Mouse (Mus musculus): Measurements from ENCODE around the gene Flt3. TPM values are rescaled to one million over a fixed set of nuclear protein-coding genes. Genes with fewer than 3 reads are reported as not detected.

The Flt3 gene
- polyA plus RNA-seq, 1 experiment from 2014 or later, result 0.35 TPM

DNA sequence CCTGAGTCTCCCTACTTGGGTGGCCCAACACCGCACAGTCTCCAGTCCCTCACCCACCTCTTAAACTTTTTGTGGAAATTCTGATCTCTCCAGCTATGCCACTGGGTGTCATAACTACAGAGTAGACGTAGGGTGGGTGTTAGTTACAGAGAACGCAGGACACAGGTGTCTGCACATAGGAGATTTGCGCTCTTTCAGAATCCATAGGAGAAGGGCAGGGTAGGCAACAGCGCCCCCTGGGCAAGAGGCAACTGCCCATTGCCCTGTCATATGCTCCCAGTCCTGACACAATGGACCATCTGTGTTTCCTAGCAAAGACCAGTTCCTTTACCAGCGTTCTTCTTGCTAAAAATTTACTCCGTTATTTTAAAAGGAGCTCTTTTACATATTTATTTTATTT lies 82.3 kb downstream of the Flt3 start:
- H3K4me1 ChIP-seq, result no peaks in the 10 kb centered on the region
- peaks cover 74% of the 10 kb centered on the region for H3K27me3 ChIP-seq (replicated peaks)
- no peaks in the 10 kb centered on the region for H3K9me3 ChIP-seq
- H3K36me3 ChIP-seq, result no peaks in the 10 kb centered on the region
- no peak overlapping the region for H3K9ac ChIP-seq
- 31% methylated on average over 7 of the region's 7 CpGs for WGBS
- H3K4me2 ChIP-seq, result no peak overlapping the region
- no peak for ATAC-seq (ENCODE audit: insufficient read depth, low FRiP score, low read depth)
- no peak overlapping the region for H3K4me3 ChIP-seq (replicated peaks)
- H3K27ac ChIP-seq, result no peak overlapping the region

DNA sequence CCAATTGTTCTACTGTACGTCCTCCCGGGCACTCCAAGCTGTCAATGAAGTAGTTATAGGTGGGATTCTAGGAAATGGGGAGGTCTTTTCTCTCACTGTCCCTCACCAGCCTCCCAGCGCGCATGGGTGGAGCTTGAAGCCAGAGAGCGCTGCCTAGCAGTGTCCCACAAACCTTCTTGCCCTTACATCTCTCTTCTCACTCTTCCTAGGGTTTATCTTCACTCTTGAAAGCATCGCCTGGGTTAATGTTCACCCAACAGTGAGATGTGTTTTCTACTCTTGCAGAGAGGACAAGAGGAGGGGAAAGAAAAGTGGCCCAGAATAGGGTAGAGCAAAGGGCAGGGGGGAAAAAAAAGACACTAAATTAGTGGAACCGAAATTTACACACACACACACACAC lies 83.0 kb downstream of the Flt3 start:
- ATAC-seq (ENCODE audit: insufficient read depth, low FRiP score, low read depth), result no peak
- Histone ChIP-seq H3K9ac (no peak overlapping the region), H3K4me3 (replicated peaks) (no peak overlapping the region), H3K4me1 (no peaks in the 10 kb centered on the region), H3K27ac (no peak overlapping the region), H3K36me3 (no peaks in the 10 kb centered on the region), H3K4me2 (no peak overlapping the region), H3K9me3 (no peaks in the 10 kb centered on the region), H3K27me3 (replicated peaks) (peaks cover 75% of the 10 kb centered on the region)
- 6% methylated on average over 7 of the region's 7 CpGs for WGBS

DNA sequence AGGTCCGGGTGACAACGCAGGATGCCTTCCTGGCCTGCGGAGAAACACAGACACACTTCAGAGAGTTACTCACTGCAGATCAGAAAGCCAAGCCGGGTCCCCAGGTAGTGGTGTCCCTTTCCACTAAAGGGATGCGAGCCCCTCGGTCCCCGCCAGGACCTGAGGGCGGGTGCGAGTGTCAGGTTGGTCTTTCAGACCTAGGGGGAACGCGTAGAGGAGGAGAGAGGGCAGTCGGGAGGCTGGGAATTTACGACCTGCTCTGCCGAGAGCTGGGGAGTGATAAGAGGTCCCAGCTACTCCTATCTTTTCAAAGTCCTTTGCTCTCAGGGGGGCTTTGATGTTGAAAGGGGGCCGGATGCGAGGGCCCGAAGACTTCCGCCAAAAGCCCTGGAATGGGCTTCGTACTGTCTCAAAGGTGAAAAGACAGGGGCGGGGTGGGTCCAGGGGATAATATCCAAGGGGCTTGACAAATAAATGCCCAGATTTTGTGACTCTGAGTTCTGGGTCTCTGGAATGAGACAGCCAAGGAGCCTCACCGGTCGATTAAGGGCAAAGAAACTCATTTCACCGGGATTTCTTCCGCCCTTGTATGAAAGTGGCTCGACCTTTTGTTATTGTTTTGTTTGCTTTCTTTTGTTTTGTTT lies 84.7 kb downstream of the Flt3 start:
- 1% methylated on average over 25 of the region's 25 CpGs for WGBS
- Histone ChIP-seq H3K27me3 (replicated peaks) (peaks cover 87% of the 10 kb centered on the region), H3K36me3 (no peaks in the 10 kb centered on the region), H3K9ac (no peak overlapping the region), H3K9me3 (no peaks in the 10 kb centered on the region), H3K4me3 (replicated peaks) (peak overlapping the region; percentile 17), H3K4me1 (no peaks in the 10 kb centered on the region), H3K27ac (no peak overlapping the region), H3K4me2 (peak overlapping the region; percentile 23)
- no peak for ATAC-seq (ENCODE audit: insufficient read depth, low FRiP score, low read depth)

DNA sequence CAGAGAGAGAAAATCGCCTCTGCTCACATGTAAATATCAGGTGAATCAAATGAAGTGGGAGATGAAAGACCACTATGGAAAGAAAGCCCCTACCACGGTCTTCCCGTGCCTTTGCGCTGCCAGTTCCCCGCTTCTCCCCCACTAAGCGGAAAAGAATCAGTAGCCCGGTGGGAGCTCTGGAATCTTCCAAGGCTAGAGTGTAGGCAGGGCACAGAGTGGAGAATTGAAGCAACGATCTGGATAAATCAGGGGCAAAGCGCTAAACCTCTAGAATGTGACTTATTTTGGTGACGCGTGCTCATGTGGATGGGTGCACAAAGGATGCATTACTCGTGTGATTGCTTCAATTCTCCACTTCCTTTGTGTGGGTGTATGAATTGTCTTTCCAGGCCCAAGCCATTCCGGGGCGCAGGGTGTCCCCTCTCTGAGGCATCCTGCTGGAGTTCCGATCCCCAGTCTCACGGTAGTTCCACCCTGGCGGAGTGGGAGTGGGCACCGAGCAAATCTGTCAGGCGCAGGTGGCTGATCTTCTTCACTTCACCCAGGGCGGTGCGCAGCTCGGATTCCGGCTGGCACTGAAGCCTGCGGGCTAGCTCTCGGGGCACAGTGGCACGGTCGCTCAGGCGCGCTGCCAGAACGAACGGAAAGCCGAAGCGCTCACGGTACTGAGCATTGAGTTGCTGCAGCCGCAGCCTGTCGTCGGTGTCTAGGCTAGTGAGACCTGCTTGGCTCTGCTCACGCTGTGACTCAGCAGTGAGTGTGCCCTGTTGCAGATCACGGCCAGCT lies 85.5 kb downstream of the Flt3 start:
- Histone ChIP-seq H3K27me3 (replicated peaks) (peaks cover 92% of the 10 kb centered on the region), H3K36me3 (no peaks in the 10 kb centered on the region), H3K4me2 (peak overlapping the region; percentile 23), H3K4me1 (no peaks in the 10 kb centered on the region), H3K4me3 (replicated peaks) (peak overlapping the region; percentile 17), H3K9me3 (no peaks in the 10 kb centered on the region), H3K27ac (no peak overlapping the region), H3K9ac (no peak overlapping the region)
- ATAC-seq (ENCODE audit: insufficient read depth, low FRiP score, low read depth), result no peak
- 2% methylated on average over 39 of the region's 39 CpGs for WGBS

DNA sequence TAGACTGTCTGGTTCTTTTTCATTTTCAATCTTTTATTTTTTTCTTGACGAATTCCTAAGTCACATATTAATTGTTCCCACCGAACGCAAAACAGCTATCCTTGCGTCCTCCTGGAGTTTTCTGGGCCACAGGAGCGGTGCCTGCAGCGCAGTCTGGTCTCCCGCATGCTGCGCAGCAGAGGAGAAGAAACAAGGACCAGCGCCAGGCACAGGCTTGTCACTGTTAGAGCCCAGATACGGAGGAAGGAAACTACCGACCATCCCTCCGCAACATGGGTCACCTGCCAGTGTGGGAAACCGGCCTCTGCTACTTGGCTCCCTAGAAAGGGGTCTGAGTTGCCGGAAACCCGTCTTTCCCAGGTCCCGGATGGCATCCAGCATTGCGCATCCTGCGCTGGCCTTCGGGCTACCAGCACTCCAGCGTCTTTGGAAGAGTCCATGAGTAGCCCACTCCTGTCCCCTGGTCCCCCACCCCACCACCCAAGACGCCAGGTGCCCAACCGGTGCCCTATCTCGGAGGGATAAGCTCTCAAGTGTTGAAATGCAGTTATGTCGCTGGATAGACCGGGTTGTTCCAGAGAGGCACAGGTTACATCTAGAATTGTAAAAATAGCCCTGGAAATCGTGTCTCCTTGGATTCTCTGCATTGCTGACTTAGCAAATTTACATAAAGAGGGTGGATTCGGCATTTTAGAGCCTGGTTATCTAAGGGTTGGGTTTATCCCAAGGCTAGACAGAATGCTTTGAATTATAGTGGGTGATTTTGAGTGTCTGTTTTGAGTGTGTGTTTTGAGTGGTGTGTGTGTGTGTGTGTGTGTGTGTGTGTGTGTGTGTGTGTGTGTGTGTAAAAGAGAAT lies 87.2 kb downstream of the Flt3 start:
- Histone ChIP-seq H3K9me3 (no peaks in the 10 kb centered on the region), H3K27ac (no peak overlapping the region), H3K27me3 (replicated peaks) (peaks cover 97% of the 10 kb centered on the region), H3K36me3 (no peaks in the 10 kb centered on the region), H3K4me2 (no peak overlapping the region), H3K9ac (no peak overlapping the region), H3K4me1 (no peaks in the 10 kb centered on the region), H3K4me3 (replicated peaks) (no peak overlapping the region)
- WGBS, result 1% methylated on average over 27 of the region's 27 CpGs
- no peak for ATAC-seq (ENCODE audit: insufficient read depth, low FRiP score, low read depth)

DNA sequence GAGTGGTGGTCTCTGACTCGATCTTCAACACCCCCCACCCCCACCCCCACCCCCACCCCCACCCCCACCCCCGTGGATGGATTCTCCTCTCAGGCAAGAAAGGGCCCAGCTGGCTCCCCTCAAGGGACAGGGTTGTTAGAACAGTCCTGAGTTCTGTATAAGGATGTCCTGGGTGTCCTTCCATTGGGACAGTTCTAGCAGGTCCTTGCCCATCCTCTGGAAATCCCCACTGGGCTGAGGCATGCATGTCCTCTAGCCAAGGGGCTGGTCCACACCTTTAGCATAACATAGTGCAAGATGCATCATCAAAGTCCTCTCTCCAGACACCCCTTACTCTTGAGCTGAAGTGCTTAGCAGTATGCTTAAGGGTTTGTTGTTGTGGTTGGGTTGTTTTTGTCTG lies 90.5 kb downstream of the Flt3 start:
- no peak overlapping the region for H3K4me3 ChIP-seq (replicated peaks)
- no peak for ATAC-seq (ENCODE audit: insufficient read depth, low FRiP score, low read depth)
- H3K4me2 ChIP-seq, result no peak overlapping the region
- H3K36me3 ChIP-seq, result no peaks in the 10 kb centered on the region
- peaks cover 17% of the 10 kb centered on the region for H3K4me1 ChIP-seq
- WGBS, result 5% methylated on average over 2 of the region's 2 CpGs
- H3K9ac ChIP-seq, result no peak overlapping the region
- H3K9me3 ChIP-seq, result no peaks in the 10 kb centered on the region
- no peak overlapping the region for H3K27ac ChIP-seq
- peaks cover 95% of the 10 kb centered on the region for H3K27me3 ChIP-seq (replicated peaks)

DNA sequence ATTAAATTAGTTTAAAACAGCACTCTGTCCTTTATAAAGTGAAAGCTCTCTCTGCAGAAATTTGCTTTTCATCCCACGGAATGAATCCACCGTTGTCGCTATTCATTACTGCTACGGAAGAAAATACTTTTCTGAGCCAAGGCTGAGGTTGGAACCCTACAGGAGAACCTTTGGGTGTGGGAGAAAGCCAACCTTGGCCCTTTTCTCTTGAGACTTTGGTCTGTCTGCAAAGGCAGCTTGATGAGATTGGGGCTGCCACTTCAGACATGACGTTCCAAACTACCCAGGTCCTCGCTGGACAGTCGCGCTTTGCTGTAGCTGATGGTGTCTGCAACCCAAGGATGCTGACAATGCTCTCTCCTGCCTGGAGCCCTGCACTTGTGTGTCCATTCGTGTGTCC lies 91.8 kb downstream of the Flt3 start:
- Histone ChIP-seq H3K4me2 (no peak overlapping the region), H3K4me3 (replicated peaks) (no peak overlapping the region)

DNA sequence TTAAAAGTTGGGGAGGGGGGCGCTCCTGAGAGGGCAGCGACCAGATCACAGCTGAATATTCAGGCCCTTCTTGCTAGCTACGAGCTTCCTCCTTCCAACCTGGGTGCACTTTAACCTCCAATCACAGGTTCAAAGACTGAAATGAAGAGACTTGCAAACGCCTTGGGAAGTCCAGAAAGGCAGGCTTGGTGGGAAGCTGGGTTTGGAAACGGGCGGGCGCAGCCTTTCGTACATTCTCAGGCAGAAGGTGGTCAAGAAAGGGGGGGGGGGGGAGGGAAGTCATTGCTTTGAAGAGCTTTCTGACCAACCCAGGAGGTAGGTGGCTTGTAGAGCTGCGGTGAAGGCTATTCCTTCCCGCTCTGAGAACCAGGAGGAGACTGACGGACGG lies 92.9 kb downstream of the Flt3 start:
- Histone ChIP-seq H3K4me1 (peaks cover 19% of the 10 kb centered on the region), H3K27ac (no peak overlapping the region), H3K36me3 (no peaks in the 10 kb centered on the region), H3K27me3 (replicated peaks) (peaks cover 96% of the 10 kb centered on the region), H3K4me3 (replicated peaks) (peak overlapping the region; percentile 36; the same call in 1 of the 2 replicates), H3K4me2 (no peak overlapping the region), H3K9me3 (no peaks in the 10 kb centered on the region), H3K9ac (no peak overlapping the region)
- WGBS, result under 1% methylated on average over 12 of the region's 12 CpGs
- 0 out of 2 replicates have a peak, but pooled peaks have one; percentile 14 for ATAC-seq (ENCODE audit: insufficient read depth, low FRiP score, low read depth)

More for the DNA sequence above, 91.8 kb downstream of the Flt3 start:
- H3K9ac ChIP-seq, result no peak overlapping the region
- no peak overlapping the region for H3K27ac ChIP-seq
- peaks cover 96% of the 10 kb centered on the region for H3K27me3 ChIP-seq (replicated peaks)
- ATAC-seq (ENCODE audit: insufficient read depth, low FRiP score, low read depth), result no peak
- H3K4me1 ChIP-seq, result peaks cover 19% of the 10 kb centered on the region
- 12% methylated on average over 9 of the region's 9 CpGs for WGBS
- no peaks in the 10 kb centered on the region for H3K9me3 ChIP-seq
- no peaks in the 10 kb centered on the region for H3K36me3 ChIP-seq

DNA sequence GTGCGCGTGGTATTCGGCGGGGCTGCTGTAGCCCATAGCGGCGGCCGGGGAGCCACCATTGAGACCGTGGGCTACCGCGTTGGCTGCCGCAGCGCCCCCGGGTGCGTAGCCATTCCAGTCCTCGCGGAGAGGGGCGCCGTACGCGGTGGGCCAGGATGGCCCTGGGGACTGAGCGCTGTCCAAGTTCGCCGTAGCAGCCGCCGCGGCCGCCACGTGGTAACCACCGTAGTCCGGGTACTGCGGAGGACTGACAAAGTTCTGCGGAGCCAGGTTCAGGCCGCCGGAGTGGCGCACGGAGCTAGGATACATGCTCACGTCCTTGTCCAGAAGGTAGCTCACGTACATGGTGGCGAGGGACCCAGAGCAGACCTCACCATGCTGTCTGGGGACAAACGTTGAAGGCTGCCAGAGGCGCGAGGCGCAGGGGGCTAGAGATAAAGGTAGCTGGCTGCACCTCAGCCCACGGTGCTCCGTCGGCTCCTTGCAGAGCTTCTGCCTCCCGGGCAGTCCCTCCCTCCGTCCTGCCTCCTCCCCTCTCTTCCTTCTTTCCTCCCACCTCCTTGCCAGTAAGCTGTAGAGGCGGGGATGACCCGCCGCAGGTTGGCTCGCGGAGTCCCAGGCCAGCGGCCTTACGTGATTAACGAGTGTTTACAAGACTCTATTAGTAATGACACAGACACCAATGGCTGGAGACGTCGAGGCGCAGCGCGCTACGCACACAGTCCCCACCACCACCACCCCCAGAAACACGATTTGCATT lies 93.5 kb downstream of the Flt3 start, which contains the start of gene Cdx2:
Gene Cdx2 (minus strand): TSS at position 633 of the 760 bp plus-strand sequence.
- under 1% methylated on average over 61 of the region's 63 CpGs for WGBS
- peak; percentile 40; the same call in 1 of the 2 replicates for ATAC-seq (ENCODE audit: insufficient read depth, low FRiP score, low read depth)
- peaks cover 97% of the 10 kb centered on the region for H3K27me3 ChIP-seq (replicated peaks)
- H3K4me1 ChIP-seq, result peaks cover 19% of the 10 kb centered on the region
- peak within 1 kb of the TSS; percentile 11; the same call in 1 of the 2 replicates for H3K27ac ChIP-seq
- no peak within 1 kb of the TSS for H3K9ac ChIP-seq
- H3K9me3 ChIP-seq, result no peaks in the 10 kb centered on the region
- H3K4me2 ChIP-seq, result peak within 1 kb of the TSS; percentile 40
- H3K4me3 ChIP-seq (replicated peaks), result peak within 1 kb of the TSS; percentile 36
- no peaks in the 10 kb centered on the region for H3K36me3 ChIP-seq

DNA sequence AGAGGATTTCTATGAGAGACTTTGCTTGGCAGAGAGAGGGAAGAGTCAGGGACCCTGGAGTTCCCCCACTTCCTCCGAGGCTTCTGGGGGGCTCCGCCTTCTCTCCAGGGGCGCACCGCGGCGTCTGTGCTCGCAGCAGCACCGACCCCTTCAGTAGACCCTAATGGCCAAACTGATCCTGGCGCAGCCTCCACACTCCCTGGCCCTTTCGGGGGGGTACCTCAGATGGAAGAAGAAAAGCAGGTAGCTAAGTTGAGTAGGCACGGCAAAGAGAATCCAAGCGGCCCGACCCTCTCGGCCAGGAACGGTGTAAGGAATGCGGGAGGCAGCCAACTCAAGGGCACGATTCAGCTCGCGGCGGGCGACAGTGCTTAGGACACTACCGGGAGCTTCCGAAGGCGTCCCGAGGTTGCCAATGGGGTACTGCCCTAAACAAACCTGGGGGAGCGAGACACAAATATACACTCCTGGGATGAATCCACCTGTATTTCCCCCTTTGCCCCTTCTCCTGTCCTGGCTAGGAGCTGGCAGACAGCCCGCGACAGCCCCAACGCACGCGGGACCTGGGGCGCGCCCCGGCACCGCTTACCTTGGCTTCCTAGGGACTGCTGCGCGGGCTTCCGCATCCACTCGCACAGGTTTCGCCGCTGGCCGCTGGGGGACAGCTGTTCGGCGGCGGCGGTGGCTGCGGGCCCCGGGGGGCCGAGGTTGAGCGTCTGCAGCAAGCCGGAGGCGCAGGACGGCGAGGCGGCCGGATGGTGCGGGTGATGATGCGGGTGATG lies 94.2 kb downstream of the Flt3 start:
- peak overlapping the region; percentile 11; the same call in 1 of the 2 replicates for H3K27ac ChIP-seq
- peaks cover 96% of the 10 kb centered on the region for H3K27me3 ChIP-seq (replicated peaks)
- ATAC-seq (ENCODE audit: insufficient read depth, low FRiP score, low read depth), result no peak
- H3K4me2 ChIP-seq, result peak overlapping the region; percentile 40
- no peaks in the 10 kb centered on the region for H3K36me3 ChIP-seq
- no peaks in the 10 kb centered on the region for H3K9me3 ChIP-seq
- WGBS, result 1% methylated on average over 48 of the region's 58 CpGs
- H3K4me1 ChIP-seq, result peaks cover 22% of the 10 kb centered on the region
- H3K4me3 ChIP-seq (replicated peaks), result peak overlapping the region; percentile 36
- no peak overlapping the region for H3K9ac ChIP-seq
